Mouse (Mus musculus) E14TG2a.4 (cell line): ENCODE results near the gene Ckmt1.

Experiments used
- CTCF ChIP-seq: conservative IDR thresholded peaks from 2 replicates; pipeline ENCODE4 v1.5.1; 2014; ENCODE audit warnings: low read length
- NANOG ChIP-seq: IDR thresholded peaks from 2 replicates; pipeline ENCODE4 v1.6.1; 2014; ENCODE audit warnings: borderline replicate concordance, low read length, mixed read lengths

DNA sequence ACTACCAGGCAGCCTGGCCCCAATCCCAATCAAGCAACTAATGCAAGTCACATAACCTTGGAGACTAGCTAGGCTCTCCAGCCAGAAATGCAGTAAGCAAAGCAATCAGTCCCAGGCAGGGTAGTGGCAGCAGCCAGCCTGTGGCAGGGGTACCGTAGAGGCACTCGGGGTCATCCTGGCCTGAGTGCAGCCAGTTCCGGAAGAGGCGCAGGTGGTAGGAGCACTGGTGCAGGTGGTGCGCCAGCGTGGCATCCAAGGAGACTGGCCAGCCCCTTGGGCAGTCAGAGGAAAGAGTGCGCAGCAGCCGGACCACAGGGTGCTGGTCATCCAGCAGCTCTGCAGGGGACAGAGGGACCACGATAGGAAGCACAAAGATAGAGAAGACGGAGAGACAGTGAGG, 34.5 kb upstream of the Ckmt1 start:
- TF ChIP-seq CTCF: no peak
- no peak for TF ChIP-seq NANOG
